Comparison of ENCODE assay signal across 8 mouse cellular contexts in genomic region chr10:80831136-80831535, GRCm38 (mm10). TPM values are rescaled to one million over a fixed set of nuclear protein-coding genes. Genes with fewer than 3 reads are reported as not detected.
DNase-seq lines count a peak whose midpoint lies in the region; ATAC-seq and TF ChIP-seq lines count a peak whose summit lies in the region.

No protein-coding gene starts in this region.

- H3K36me3 ChIP-seq in CH12.LX (replicated peaks in 1 of 2; ENCODE audit: control insufficient read depth in 1 of 2, insufficient read depth in 1 of 2, low read length in 1 of 2), result peaks cover 26 to 37% of the 10 kb centered on the region in 2 experiments
- peaks cover 8% of the 10 kb centered on the region for H3K36me3 ChIP-seq in embryonic facial prominence, embryonic 11.5 days (replicated peaks; ENCODE audit: control insufficient read depth, insufficient read depth, low read depth, low read length)

- no peak for TF ChIP-seq RAD21 in CH12.LX (IDR thresholded peaks at IDR 0.05; ENCODE audit: low read depth, low read length)

- 2% methylated on average over 9 of the region's 9 CpGs for WGBS in embryonic facial prominence, embryonic 11.5 days
- WGBS in cerebellum, adult 2 months, result 16% methylated on average over 9 of the region's 9 CpGs

- in situ Hi-C loops in CH12.LX (cut with MboI; ENCODE audit: low pct_ligation_motif_present, low pct_unique_long_range_greater_than_20kb, low sequenced_read_pairs), result no loop called here

- TF ChIP-seq POLR2A in CH12.LX (IDR thresholded peaks at IDR 0.05; ENCODE audit: low read depth, low read length), result no peak
- no peak for TF ChIP-seq POLR2A in cerebellum, adult 2 months (IDR thresholded peaks at IDR 0.05; ENCODE audit: borderline replicate concordance, insufficient read depth, low read length)

- DNase-seq in cerebellum, postnatal 25 days, result peak; percentile 27 to 43
- DNase-seq in CH12.LX (ENCODE audit: extremely low read depth), result peak; percentile 75
- DNase-seq in embryonic facial prominence, embryonic 11.5 days (ENCODE audit: low spot score), result peak; percentile 82
- DNase-seq in kidney, postnatal 25 days, result peak; percentile 91 to 95
- peak; percentile 84 for DNase-seq in mesoderm, embryonic 11.5 days (ENCODE audit: low read depth, low spot score)
- no peak for DNase-seq in layer of hippocampus, adult 9-11 months
- no peak for DNase-seq in cerebellum, adult 2 months

- H3K4me1 ChIP-seq in CH12.LX (ENCODE audit: control insufficient read depth in 1 of 2, insufficient read depth in 2 of 2), result peaks cover 18 to 35% of the 10 kb centered on the region in 2 experiments
- H3K4me1 ChIP-seq in embryonic facial prominence, embryonic 11.5 days (ENCODE audit: control insufficient read depth, insufficient read depth, low read length), result peaks cover 4% of the 10 kb centered on the region; the same call in 1 of the 2 replicates
- peaks cover 40% of the 10 kb centered on the region for H3K4me1 ChIP-seq in cerebellum, adult 2 months (ENCODE audit: control insufficient read depth, insufficient read depth, low read length)

- H3K9me3 ChIP-seq in CH12.LX (replicated peaks; ENCODE audit: low read length), result no peaks in the 10 kb centered on the region
- H3K9me3 ChIP-seq in embryonic facial prominence, embryonic 11.5 days (replicated peaks; ENCODE audit: control insufficient read depth, low read length), result no peaks in the 10 kb centered on the region

- no peak overlapping the region for H3K4me3 ChIP-seq in CH12.LX (replicated peaks in 1 of 3; ENCODE audit: low read depth in 2 of 3, low read length in 2 of 3, poor library complexity in 1 of 3)
- H3K4me3 ChIP-seq in embryonic facial prominence, embryonic 11.5 days (ENCODE audit: low read depth, low read length), result no peak overlapping the region
- no peak overlapping the region for H3K4me3 ChIP-seq in cerebellum, adult 2 months (replicated peaks; ENCODE audit: insufficient read depth, low read depth, low read length)

- H3K27ac ChIP-seq in CH12.LX (ENCODE audit: insufficient read depth, low read depth), result no peak overlapping the region
- H3K27ac ChIP-seq in embryonic facial prominence, embryonic 11.5 days (replicated peaks; ENCODE audit: low read depth, low read length), result no peak overlapping the region
- H3K27ac ChIP-seq in cerebellum, adult 2 months (ENCODE audit: insufficient read depth, low read length), result no peak overlapping the region

- H3K27me3 ChIP-seq in CH12.LX (replicated peaks), result no peaks in the 10 kb centered on the region
- H3K27me3 ChIP-seq in embryonic facial prominence, embryonic 11.5 days (ENCODE audit: control insufficient read depth, insufficient read depth, low read length), result peaks cover 21% of the 10 kb centered on the region
- H3K27me3 ChIP-seq in cerebellum, adult 2 months (ENCODE audit: control insufficient read depth, insufficient read depth, low read length), result no peaks in the 10 kb centered on the region

- dilution Hi-C loops in CH12.LX (cut with MboI; ENCODE audit: extremely low pct_ligation_motif_present, extremely low pct_unique_long_range_greater_than_20kb, low sequenced_read_pairs), result no loop called here

- peaks cover 21% of the 10 kb centered on the region for H3K79me2 ChIP-seq in CH12.LX (replicated peaks; ENCODE audit: control insufficient read depth, extremely low read depth, insufficient read depth, poor library complexity, severe bottlenecking)

- no peak for ATAC-seq in cerebellum, adult (ENCODE audit: insufficient number of reproducible peaks, low FRiP score, low TSS enrichment)
- ATAC-seq in embryonic facial prominence, embryonic 11.5 days (replicated peaks; ENCODE audit: insufficient number of reproducible peaks, low FRiP score, low TSS enrichment, low read depth), result no peak

- H3K4me2 ChIP-seq in CH12.LX (ENCODE audit: insufficient read depth, low read depth, poor library complexity, severe bottlenecking), result no peak overlapping the region
- no peak overlapping the region for H3K4me2 ChIP-seq in embryonic facial prominence, embryonic 11.5 days (ENCODE audit: low read depth, low read length)

- no peak for TF ChIP-seq CTCF in CH12.LX (conservative IDR thresholded peaks at IDR 0.05 in 1 of 2, IDR thresholded peaks at IDR 0.05 in 1 of 2; ENCODE audit: low read depth in 2 of 2, low read length in 2 of 2)
- no peak for TF ChIP-seq CTCF in cerebellum, adult 2 months (IDR thresholded peaks at IDR 0.05; ENCODE audit: borderline replicate concordance, insufficient read depth, low read depth, low read length)

- TF ChIP-seq EP300 in CH12.LX (IDR thresholded peaks at IDR 0.05; ENCODE audit: low read length), result no peak

- H3K9ac ChIP-seq in CH12.LX (ENCODE audit: insufficient read depth, low read depth), result no peak overlapping the region
- no peak overlapping the region for H3K9ac ChIP-seq in embryonic facial prominence, embryonic 11.5 days (replicated peaks; ENCODE audit: low read length)

TF ChIP-seq in CH12.LX, 34 proteins besides CTCF, POLR2A, EP300 and RAD21:
- TF ChIP-seq POLR2AphosphoS2 (IDR thresholded peaks at IDR 0.05; ENCODE audit: low read depth, low read length) (no peak), MYC (IDR thresholded peaks at IDR 0.05; ENCODE audit: low read depth, low read length) (no peak), MAZ (IDR thresholded peaks at IDR 0.05; ENCODE audit: low read depth, low read length) (no peak), TBP (conservative IDR thresholded peaks at IDR 0.05; ENCODE audit: low read depth, low read length) (no peak), ETS1 (conservative IDR thresholded peaks at IDR 0.05; ENCODE audit: low read depth, low read length) (no peak), TCF12 (IDR thresholded peaks at IDR 0.05; ENCODE audit: low read depth, low read length) (no peak), MAFK (IDR thresholded peaks at IDR 0.05; ENCODE audit: insufficient replicate concordance, low read length) (no peak), MEF2A (IDR thresholded peaks at IDR 0.05; ENCODE audit: borderline replicate concordance, low read depth, low read length) (no peak), ZKSCAN1 (IDR thresholded peaks at IDR 0.05; ENCODE audit: borderline replicate concordance, low read depth, low read length) (no peak)

RNA-seq across cellular contexts. Expression of gene Oaz1, which starts 4.7 kb away (rescaled TPM):
- total RNA-seq in CH12.LX (2012; rRNA removed), result 899 and 966 TPM in 2 replicates
- total RNA-seq in CH12.LX (2014; rRNA removed), result 792 and 1,081 TPM in 2 replicates
- 646 and 664 TPM in 2 replicates for polyA plus RNA-seq in CH12.LX (2012; ENCODE audit: insufficient read length, low read depth)
- 1,818 and 1,942 TPM in 2 replicates for polyA plus RNA-seq in embryonic facial prominence, embryonic 11.5 days (2014; fragmentation: Nextera tagmentation; extraction: Ambion mirVana)
- 776 and 779 TPM in 2 replicates for polyA plus RNA-seq in cerebellum, adult 2 months (2012; rRNA removed)

RNA-seq across cellular contexts. Expression of gene Lingo3, which starts 12.7 kb away (rescaled TPM):
- 0.08 and 0.21 TPM in 2 replicates for total RNA-seq in CH12.LX (2012; rRNA removed)
- not detected in 2 replicates for total RNA-seq in CH12.LX (2014; rRNA removed)
- not detected in 2 replicates for polyA plus RNA-seq in CH12.LX (2012; ENCODE audit: insufficient read length, low read depth)
- polyA plus RNA-seq in embryonic facial prominence, embryonic 11.5 days (2014; fragmentation: Nextera tagmentation; extraction: Ambion mirVana), result 0.49 and 0.67 TPM in 2 replicates
- polyA plus RNA-seq in cerebellum, adult 2 months (2012; rRNA removed), result 54.4 and 69.1 TPM in 2 replicates

RNA-seq across cellular contexts. Expression of gene Jsrp1, which starts 17.8 kb away (rescaled TPM):
- total RNA-seq in CH12.LX (2012; rRNA removed) (0.34 and 0.72 TPM in 2 replicates), CH12.LX (2014; rRNA removed) (0.30 and 0.35 TPM in 2 replicates)
- polyA plus RNA-seq in CH12.LX (2012; ENCODE audit: insufficient read length, low read depth), result 0.95 and 1.1 TPM in 2 replicates
- 0.60 and 1.2 TPM in 2 replicates for polyA plus RNA-seq in embryonic facial prominence, embryonic 11.5 days (2014; fragmentation: Nextera tagmentation; extraction: Ambion mirVana)
- 0.27 and 0.38 TPM in 2 replicates for polyA plus RNA-seq in cerebellum, adult 2 months (2012; rRNA removed)

RNA-seq across cellular contexts. Expression of gene Lsm7, which starts 23.9 kb away (rescaled TPM):
- total RNA-seq in CH12.LX (2012; rRNA removed) (374 and 409 TPM in 2 replicates), CH12.LX (2014; rRNA removed) (411 and 435 TPM in 2 replicates)
- polyA plus RNA-seq in CH12.LX (2012; ENCODE audit: insufficient read length, low read depth), result 171 and 198 TPM in 2 replicates
- 282 and 329 TPM in 2 replicates for polyA plus RNA-seq in embryonic facial prominence, embryonic 11.5 days (2014; fragmentation: Nextera tagmentation; extraction: Ambion mirVana)
- 213 and 215 TPM in 2 replicates for polyA plus RNA-seq in cerebellum, adult 2 months (2012; rRNA removed)

RNA-seq across cellular contexts. Expression of gene Sppl2b, which starts 23.9 kb away (rescaled TPM):
- 19.0 and 23.7 TPM in 2 replicates for total RNA-seq in CH12.LX (2012; rRNA removed)
- total RNA-seq in CH12.LX (2014; rRNA removed), result 12.3 and 13.8 TPM in 2 replicates
- polyA plus RNA-seq in CH12.LX (2012; ENCODE audit: insufficient read length, low read depth), result 24.1 and 30.0 TPM in 2 replicates
- 17.1 and 19.7 TPM in 2 replicates for polyA plus RNA-seq in embryonic facial prominence, embryonic 11.5 days (2014; fragmentation: Nextera tagmentation; extraction: Ambion mirVana)
- polyA plus RNA-seq in cerebellum, adult 2 months (2012; rRNA removed), result 123 and 132 TPM in 2 replicates

Comparison
In these comparisons a context has a peak if more than half of its experiments do, and no peak if none do; other contexts are left out.
1. DNase-seq: peak in cerebellum, postnatal 25 days (2 of 2), CH12.LX (single experiment), embryonic facial prominence, embryonic 11.5 days (single experiment), kidney, postnatal 25 days (2 of 2) and mesoderm, embryonic 11.5 days (single experiment); none in layer of hippocampus, adult 9-11 months (single experiment) and cerebellum, adult 2 months (0 of 2).
2. RNA of gene Lingo3, which starts 12.7 kb away (polyA plus RNA-seq): 54.4 to 69.1 TPM in cerebellum, adult 2 months; 0.49 to 0.67 TPM in embryonic facial prominence, embryonic 11.5 days and not detected in CH12.LX; every median in the first group is over 10 times any median in the second.